Mouse (Mus musculus) small intestine, adult 2 months (tissue): ENCODE results near the gene Dock9.

ENCODE experiments used
- CTCF ChIP-seq: fragments of 200-500 bp; IDR thresholded peaks from 2 replicates; pipeline ENCODE4 v1.5.1; 2012; ENCODE audit warnings: low read depth, mild to moderate bottlenecking, control low read depth, inconsistent platforms, low read length, moderate library complexity, mixed read lengths; ENCODE audit not compliant: insufficient replicate concordance, insufficient read length; ENCODE audit errors: extremely low read depth
- POLR2A ChIP-seq: fragments of 200-500 bp; IDR thresholded peaks from 2 replicates; pipeline ENCODE4 v1.6.1; 2012; ENCODE audit warnings: low read depth, mild to moderate bottlenecking, control low read depth, inconsistent platforms, low read length, moderate library complexity

DNA sequence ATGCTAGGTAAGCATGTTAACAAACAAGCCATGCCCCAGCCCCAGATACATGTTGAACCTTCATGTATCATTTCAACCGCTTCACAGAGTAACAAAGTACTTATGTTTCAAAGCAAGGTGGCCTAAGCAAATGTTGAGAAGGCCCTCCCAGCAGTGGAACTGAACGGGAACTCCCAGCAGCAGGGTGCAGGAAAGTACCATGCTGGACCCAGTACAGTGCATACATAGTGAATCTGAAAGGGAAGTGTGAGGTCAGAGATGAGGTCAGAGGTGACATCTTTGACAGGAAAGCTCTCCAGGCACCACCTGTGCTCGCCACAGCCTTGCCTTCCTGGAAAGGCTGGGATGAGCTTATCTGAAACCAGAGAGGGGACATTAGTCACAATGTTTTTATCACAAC lies 25.4 kb upstream of the Dock9 start:
- no peak for TF ChIP-seq POLR2A
- TF ChIP-seq CTCF = no peak
